Mouse (Mus musculus) CD4-positive helper T cell, adult 2 months (primary cell): Measurements from ENCODE around the gene Mdp1.

Experiments
- DNase-seq: peaks from one replicate; pipeline ENCODE4 v3.0.0-alpha.2; 2012; ENCODE audit warnings: low read depth, missing footprints, low spot score

Gene Mdp1

DNA sequence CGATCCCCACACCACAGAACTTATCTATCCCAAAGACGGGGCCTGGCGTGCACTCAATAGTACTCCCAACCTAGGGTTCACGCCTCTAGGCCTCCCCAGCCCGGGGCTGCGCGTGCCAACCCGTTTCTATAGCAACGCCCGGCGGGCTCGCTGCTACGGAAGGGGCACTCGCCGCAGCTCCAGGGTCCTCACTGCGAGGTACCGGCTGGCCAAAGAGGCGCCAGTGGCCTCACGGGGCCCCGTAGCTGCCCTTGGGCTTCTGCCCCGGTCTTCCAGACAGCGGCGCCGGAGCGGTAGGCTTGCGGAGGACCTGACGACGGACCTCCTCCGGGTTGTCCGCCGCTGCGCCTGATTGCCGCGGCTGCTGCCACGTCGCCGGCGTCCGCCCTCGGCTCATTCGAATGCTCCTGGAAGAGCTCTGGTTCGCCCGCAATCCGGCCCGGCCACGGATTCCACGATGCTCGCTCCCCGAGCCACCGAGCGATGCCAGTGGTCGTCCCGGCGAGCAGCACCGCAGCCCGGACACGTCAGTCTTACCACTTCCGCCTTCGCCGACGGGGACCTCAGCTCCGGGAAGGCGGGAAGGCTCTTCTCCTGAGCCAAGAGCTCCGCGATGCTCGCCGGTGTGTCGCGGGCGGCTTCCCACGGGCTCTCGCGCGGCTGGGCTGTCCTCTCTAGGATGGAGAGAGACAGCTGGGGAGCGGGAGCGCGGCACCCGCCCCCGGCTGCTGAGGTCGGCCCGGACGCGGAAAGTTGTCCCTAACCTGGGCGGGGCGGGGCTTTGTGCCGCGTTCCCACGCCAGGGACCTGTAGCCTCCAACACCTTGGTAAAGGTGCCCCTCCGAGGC is 17.0 kb downstream of the Mdp1 start, which contains the start of gene Tm9sf1:
TSS of gene Tm9sf1 (minus strand) at position 747 of the 848 bp plus-strand sequence.
- DNase-seq = peak; percentile 89

DNA sequence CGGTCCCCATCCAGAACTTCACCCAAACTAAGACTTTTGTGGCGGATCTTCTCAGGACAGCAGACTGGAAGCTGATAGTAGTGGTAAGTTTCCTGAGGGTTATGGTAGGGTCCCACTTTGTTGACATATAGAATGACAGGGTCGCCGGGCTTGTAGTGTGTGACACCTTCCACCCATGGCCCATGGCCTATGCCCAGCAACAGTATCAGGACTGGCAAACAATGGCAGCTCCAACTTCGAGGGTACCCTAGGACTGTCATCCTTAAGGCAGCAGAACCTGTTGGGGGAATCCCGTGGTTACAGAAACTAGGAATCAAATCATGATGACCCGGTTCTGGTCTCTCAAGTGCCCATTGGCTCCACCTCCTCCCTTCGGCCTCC is 17.6 kb downstream of the Mdp1 start:
- DNase-seq = no peak

DNA sequence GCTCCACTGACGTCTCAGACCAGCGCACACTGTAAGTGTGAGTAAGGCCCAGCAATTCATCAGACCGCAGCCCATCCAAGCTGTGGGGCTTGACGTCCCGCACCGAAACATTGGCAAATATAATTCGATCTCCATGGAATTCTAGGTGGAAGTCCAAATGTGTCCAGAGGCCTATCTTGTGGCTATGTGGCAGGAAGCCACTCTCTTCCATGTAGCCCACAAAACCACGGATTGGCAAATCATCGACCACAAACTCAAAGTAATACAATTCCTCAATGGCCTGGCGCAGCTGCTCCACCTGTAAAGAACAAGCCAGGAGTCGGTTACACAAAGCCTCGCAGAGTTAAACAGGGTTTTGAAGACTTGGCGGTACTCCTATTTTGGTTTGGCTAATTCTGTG is 19.0 kb downstream of the Mdp1 start:
- no peak for DNase-seq

- DNase-seq = no peak
These were observed 19.5 kb downstream of the Mdp1 start for GRCm38 (mm10) chr14:55640816-55641215.

- DNase-seq = no peak
These were observed 22.5 kb downstream of the Mdp1 start, which contains the start of gene Gm49378 for GRCm38 (mm10) chr14:55637795-55638194. Gene Gm49378, minus strand, starts transcription at chr14:55637895.

DNA sequence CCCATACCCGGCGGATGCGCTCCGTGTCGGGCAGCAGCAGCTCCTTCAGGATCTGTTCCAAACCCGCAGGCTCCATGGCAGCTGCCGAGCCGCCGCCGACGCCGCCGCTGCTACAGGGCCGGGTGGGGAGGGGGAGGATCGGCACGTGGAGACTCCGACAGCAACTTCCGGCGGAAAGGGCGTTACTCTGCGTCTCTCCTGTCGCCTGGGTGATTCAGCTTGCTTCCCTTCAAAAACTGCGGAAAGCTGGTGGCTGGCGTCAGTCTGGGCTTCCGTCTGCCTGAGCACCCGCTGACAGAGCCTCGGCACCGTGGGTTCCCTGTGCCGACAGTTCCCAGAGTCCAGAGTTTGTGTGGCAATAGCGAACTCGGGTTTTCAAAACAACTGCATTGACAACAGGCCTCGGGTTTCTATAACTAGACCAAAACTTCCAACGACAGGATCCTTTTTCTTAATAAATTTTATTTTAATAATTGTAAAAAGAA is 24.7 kb downstream of the Mdp1 start, which contains the start of gene Ipo4:
TSS of gene Ipo4 (minus strand) at position 435 of the 485 bp plus-strand sequence.
- peak; percentile 93 for DNase-seq

- DNase-seq = no peak
These were observed 25.3 kb downstream of the Mdp1 start for GRCm38 (mm10) chr14:55634874-55635522.

DNA sequence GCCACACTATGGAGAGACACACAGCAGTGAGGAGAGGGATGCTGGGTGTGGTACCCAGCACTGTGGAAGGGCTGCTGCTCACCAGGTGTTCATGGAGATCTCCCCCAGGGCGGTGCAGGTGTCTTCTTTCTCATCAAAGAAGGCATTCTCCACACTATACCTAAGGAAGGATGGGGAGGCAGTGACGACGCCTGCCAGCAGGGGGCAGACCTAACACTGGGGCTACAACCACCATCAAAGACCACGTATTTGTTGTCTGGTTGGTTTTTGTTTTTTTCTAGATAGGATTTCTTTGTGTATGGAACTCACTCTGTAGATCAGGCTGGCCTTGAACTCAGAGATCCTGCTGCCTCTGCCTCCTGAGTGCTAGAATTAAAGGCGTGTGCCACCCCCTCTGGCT is 31.0 kb downstream of the Mdp1 start:
- peak; percentile 76 for DNase-seq

- no peak for DNase-seq
These were observed 32.1 kb downstream of the Mdp1 start for GRCm38 (mm10) chr14:55628077-55628827.

GRCm38 (mm10) chr14:55618486-55619195 is 41.7 kb downstream of the Mdp1 start:
- DNase-seq = peak; percentile 22

- peak; percentile 63 for DNase-seq
These were observed 42.5 kb downstream of the Mdp1 start, which contains the start of gene Rec8 for GRCm38 (mm10) chr14:55617822-55618221. Gene Rec8, plus strand, starts transcription at chr14:55618037.

- no peak for DNase-seq
These were observed 43.5 kb downstream of the Mdp1 start for GRCm38 (mm10) chr14:55616844-55617243.

DNA sequence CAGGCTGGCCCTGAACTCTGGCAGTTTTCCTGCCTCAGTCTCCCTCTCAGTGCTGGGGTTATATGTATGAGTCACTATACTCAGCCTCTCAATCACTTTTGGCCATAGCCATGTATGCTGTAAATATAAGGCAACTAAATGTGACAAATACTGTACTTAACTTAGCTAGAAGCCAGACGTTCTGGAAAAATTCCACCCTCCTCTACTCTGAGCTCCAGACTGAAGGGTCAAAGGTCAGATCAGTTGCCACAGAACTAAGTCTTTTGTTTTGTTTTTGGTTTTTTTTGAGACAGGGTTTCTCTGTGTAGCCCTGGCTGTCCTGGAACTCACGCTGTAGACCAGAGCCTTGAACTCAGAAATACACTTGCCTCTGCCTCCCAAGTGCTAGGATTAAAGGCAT is 44.4 kb downstream of the Mdp1 start:
- no peak for DNase-seq

GRCm38 (mm10) chr14:55614565-55615178 is 45.6 kb downstream of the Mdp1 start:
- no peak for DNase-seq

GRCm38 (mm10) chr14:55613346-55613745 is 47.0 kb downstream of the Mdp1 start:
- DNase-seq = no peak

DNA sequence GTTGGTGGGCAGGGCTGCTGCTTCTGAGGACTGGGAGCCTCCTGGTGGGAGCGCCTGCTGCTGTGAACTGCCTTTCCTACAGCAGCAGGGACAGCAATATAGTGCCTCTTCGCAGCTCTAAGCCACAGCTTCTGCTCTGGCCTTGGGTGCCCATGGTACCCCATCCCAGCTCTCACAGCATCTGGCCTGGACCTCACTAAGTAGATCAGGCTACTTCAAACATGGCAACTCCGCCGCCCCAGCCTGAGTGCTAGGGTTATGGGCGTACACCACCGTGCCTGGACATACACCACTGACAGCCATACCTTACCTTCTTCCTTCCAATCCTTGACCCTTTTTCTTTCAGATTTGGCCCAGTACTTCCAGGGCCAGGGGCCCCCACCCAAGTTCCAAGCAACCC is 52.0 kb downstream of the Mdp1 start:
- no peak for DNase-seq
